Mouse (Mus musculus): Measurements from ENCODE around the gene Emid1. TPM values are rescaled to one million over a fixed set of nuclear protein-coding genes. Genes with fewer than 3 reads are reported as not detected.

Gene Emid1
- total and polyA plus RNA-seq, 3 experiments: not detected

DNA sequence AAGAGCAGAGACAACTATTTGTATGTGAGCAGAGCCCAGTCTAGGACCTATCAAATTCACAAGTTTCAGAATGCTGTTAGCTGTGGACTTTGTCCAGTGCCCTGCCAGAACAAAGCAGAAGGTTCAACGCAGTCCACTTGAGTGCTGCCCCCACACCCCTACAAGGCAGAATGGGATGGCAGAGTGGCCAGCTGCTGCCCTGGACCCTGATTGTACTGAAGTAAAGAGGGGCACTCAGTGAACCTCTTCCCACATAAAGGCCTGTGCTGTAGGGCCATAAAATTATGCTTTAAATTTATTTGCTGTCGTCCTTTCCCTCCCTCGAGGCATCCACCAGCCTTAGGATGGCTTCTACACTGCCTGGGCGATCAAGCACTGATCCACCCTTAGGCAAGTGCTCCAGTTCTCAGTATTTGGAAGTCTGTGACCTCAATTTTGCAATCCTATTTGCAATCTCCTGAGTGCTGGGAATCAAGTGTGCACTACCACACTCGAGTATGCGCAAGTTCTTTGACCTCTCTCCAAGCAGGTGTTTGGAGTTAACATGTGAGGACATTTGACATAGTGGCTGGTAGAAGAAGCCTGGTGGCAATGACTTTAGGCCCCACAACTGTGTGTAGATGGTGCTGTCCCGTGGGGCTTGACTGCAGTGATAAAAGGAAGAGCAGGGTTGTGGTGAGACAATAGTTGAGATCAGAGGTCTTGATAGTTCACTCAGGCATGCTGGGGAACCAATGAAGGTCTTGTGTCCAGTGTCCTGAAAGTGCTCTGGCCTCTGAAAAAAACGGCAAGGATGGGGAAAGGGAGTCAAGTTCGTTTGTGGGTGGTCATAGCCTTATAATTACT lies 83.7 kb downstream of the Emid1 start:
- TF ChIP-seq ZC3H11A (IDR thresholded peaks at IDR 0.05; ENCODE audit: low read depth, low read length): no peak
- no peak for TF ChIP-seq ZNF384 (IDR thresholded peaks at IDR 0.05; ENCODE audit: low read depth, low read length)
- TF ChIP-seq GABPA (IDR thresholded peaks at IDR 0.05; ENCODE audit: insufficient replicate concordance, low read depth, low read length): no peak
- no peak for TF ChIP-seq RAD21 (IDR thresholded peaks at IDR 0.05; ENCODE audit: low read depth, low read length)
- TF ChIP-seq POLR2A (IDR thresholded peaks at IDR 0.05; ENCODE audit: low read depth, low read length): peak; percentile 15; the same call in 1 of the 2 replicates
- TF ChIP-seq CHD1 (IDR thresholded peaks at IDR 0.05; ENCODE audit: low read depth, low read length): no peak
- TF ChIP-seq NELFE (IDR thresholded peaks at IDR 0.05; ENCODE audit: low read depth, low read length): no peak
- no peak for TF ChIP-seq ZKSCAN1 (IDR thresholded peaks at IDR 0.05; ENCODE audit: borderline replicate concordance, low read depth, low read length)
- TF ChIP-seq JUND (conservative IDR thresholded peaks at IDR 0.05; ENCODE audit: low read depth, low read length): no peak
- 0 out of 2 replicates have a peak, but pooled peaks have one; percentile 24 for TF ChIP-seq SIN3A (IDR thresholded peaks at IDR 0.05; ENCODE audit: low read length)
- TF ChIP-seq CHD2 (IDR thresholded peaks at IDR 0.05; ENCODE audit: low read length): peak; percentile 50; the same call in 1 of the 2 replicates
- peak; percentile 25; the same call in 1 of the 2 replicates for TF ChIP-seq ZMIZ1 (IDR thresholded peaks at IDR 0.05; ENCODE audit: low read depth, low read length)
- TF ChIP-seq ELF1 (IDR thresholded peaks at IDR 0.05; ENCODE audit: low read depth, low read length): no peak
- peak; percentile 98 for TF ChIP-seq POLR2AphosphoS2 (IDR thresholded peaks at IDR 0.05; ENCODE audit: low read depth, low read length)
- TF ChIP-seq MXI1 (IDR thresholded peaks at IDR 0.05; ENCODE audit: low read depth, low read length): peak; percentile 28; the same call in 1 of the 2 replicates
- Histone ChIP-seq H3K27ac (ENCODE audit: insufficient read depth, low read depth) (no peak overlapping the region), H3K4me3 (replicated peaks in 1 of 3; ENCODE audit: low read depth in 2 of 3, low read length in 2 of 3, poor library complexity in 1 of 3) (no peak overlapping the region), H3K9ac (ENCODE audit: insufficient read depth, low read depth) (no peak overlapping the region), H3K9me3 (replicated peaks; ENCODE audit: low read length) (no peaks in the 10 kb centered on the region), H3K4me2 (ENCODE audit: insufficient read depth, low read depth, poor library complexity, severe bottlenecking) (no peak overlapping the region), H3K27me3 (replicated peaks) (peaks cover 12% of the 10 kb centered on the region), H3K79me2 (replicated peaks; ENCODE audit: control insufficient read depth, extremely low read depth, insufficient read depth, poor library complexity, severe bottlenecking) (no peaks in the 10 kb centered on the region; the same call in 1 of the 2 replicates), H3K4me1 (ENCODE audit: control insufficient read depth in 1 of 2, insufficient read depth in 2 of 2) (peaks cover 3 to 12% of the 10 kb centered on the region in 2 experiments; a peak in 2 of 4 replicates), H3K36me3 (replicated peaks in 1 of 2; ENCODE audit: control insufficient read depth in 1 of 2, insufficient read depth in 1 of 2, low read length in 1 of 2) (peaks cover 43 to 53% of the 10 kb centered on the region in 2 experiments)
- no peak for DNase-seq (ENCODE audit: extremely low read depth)
- dilution Hi-C loops (cut with MboI; ENCODE audit: extremely low pct_ligation_motif_present, extremely low pct_unique_long_range_greater_than_20kb, low sequenced_read_pairs) (no loop called here), in situ Hi-C loops (cut with MboI; ENCODE audit: low pct_ligation_motif_present, low pct_unique_long_range_greater_than_20kb, low sequenced_read_pairs) (loop anchor here (5.0 kb wide), 1 partner anchor 51 kb away; no protein-coding TSS in a partner anchor)

DNA sequence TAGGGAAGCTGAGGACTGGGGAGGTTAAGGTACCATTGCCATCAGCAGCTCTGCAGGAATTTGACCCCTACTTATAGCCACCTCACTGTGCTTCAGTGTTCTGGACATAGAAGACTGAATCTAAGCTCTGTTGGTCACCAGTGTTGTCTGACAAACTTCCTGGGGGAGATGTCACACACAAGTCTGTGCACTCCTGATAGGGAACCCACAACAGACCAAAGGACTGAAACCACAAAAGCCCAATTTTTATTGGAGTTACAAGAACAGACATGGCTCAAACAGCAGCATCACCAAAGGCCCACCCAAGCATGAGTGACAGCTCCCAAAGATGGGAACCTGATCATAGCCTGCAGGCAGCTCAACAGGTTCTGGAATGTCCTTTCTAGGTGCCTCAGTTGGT lies 85.0 kb downstream of the Emid1 start:
- H3K79me2 ChIP-seq (replicated peaks; ENCODE audit: control insufficient read depth, extremely low read depth, insufficient read depth, poor library complexity, severe bottlenecking): no peaks in the 10 kb centered on the region
- H3K4me2 ChIP-seq (ENCODE audit: insufficient read depth, low read depth, poor library complexity, severe bottlenecking): no peak overlapping the region
- peaks cover 15% of the 10 kb centered on the region for H3K27me3 ChIP-seq (replicated peaks)
- in situ Hi-C loops (cut with MboI; ENCODE audit: low pct_ligation_motif_present, low pct_unique_long_range_greater_than_20kb, low sequenced_read_pairs) (loop anchor here (5.0 kb wide), 1 partner anchor 50 kb away; no protein-coding TSS in a partner anchor), dilution Hi-C loops (cut with MboI; ENCODE audit: extremely low pct_ligation_motif_present, extremely low pct_unique_long_range_greater_than_20kb, low sequenced_read_pairs) (no loop called here)
- peaks cover 31 to 41% of the 10 kb centered on the region in 2 experiments for H3K36me3 ChIP-seq (replicated peaks in 1 of 2; ENCODE audit: control insufficient read depth in 1 of 2, insufficient read depth in 1 of 2, low read length in 1 of 2)
- peaks cover 12 to 20% of the 10 kb centered on the region in 2 experiments for H3K4me1 ChIP-seq (ENCODE audit: control insufficient read depth in 1 of 2, insufficient read depth in 2 of 2)
- no peak overlapping the region for H3K9ac ChIP-seq (ENCODE audit: insufficient read depth, low read depth)
- no peak for DNase-seq (ENCODE audit: extremely low read depth)
- no peak overlapping the region for H3K4me3 ChIP-seq (replicated peaks in 1 of 3; ENCODE audit: low read depth in 2 of 3, low read length in 2 of 3, poor library complexity in 1 of 3)
- H3K9me3 ChIP-seq (replicated peaks; ENCODE audit: low read length): no peaks in the 10 kb centered on the region
- no peak overlapping the region for H3K27ac ChIP-seq (ENCODE audit: insufficient read depth, low read depth)
- TF ChIP-seq CHD1 (IDR thresholded peaks at IDR 0.05; ENCODE audit: low read depth, low read length): no peak
- no peak for TF ChIP-seq CTCF (conservative IDR thresholded peaks at IDR 0.05 in 1 of 2, IDR thresholded peaks at IDR 0.05 in 1 of 2; ENCODE audit: low read depth in 2 of 2, low read length in 2 of 2)
- 0 out of 2 replicates have a peak, but pooled peaks have one; percentile 1 for TF ChIP-seq POLR2AphosphoS2 (IDR thresholded peaks at IDR 0.05; ENCODE audit: low read depth, low read length)
